Mouse (Mus musculus): ENCODE data around the gene Btbd11.

DNA sequence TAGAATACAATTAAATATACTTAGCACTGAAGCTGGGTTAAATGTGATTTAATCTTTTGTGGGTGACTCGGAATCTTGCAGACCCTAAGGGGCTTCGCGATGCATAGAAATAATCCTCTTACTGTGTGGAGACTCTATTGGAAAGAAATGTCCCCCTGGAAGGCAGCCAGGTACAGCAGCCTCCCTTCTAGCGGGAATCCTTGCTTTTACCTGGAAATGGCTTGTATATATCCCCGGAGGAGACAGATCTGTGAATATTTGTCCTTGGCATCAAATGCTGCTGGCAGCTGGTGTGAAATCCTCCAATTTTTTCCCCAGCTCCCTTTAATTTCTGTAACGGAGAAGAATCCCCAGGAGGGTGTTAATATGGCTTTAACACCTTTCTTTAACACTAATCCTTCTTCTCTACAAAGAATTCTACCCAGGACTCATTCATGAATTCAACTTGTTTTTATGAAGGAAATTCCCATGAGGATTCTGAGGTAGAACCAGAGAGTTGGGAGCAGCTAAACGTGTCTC lies 146.6 kb downstream of the Btbd11 start:
- TF ChIP-seq USF1 (IDR thresholded peaks at IDR 0.05; ENCODE audit: low read depth, low read length) (no peak), RCOR1 (conservative IDR thresholded peaks at IDR 0.05; ENCODE audit: low read depth, low read length) (no peak), TCF12 (IDR thresholded peaks at IDR 0.05; ENCODE audit: low read depth, low read length) (no peak), POLR2A (IDR thresholded peaks at IDR 0.05; ENCODE audit: low read depth, low read length) (no peak), HCFC1 (IDR thresholded peaks at IDR 0.05; ENCODE audit: low read depth, low read length) (no peak), CHD1 (IDR thresholded peaks at IDR 0.05; ENCODE audit: low read depth, low read length) (no peak), MAX (IDR thresholded peaks at IDR 0.05; ENCODE audit: low read length) (no peak), NELFE (IDR thresholded peaks at IDR 0.05; ENCODE audit: low read depth, low read length) (no peak), MYC (IDR thresholded peaks at IDR 0.05; ENCODE audit: low read depth, low read length) (no peak), USF2 (conservative IDR thresholded peaks at IDR 0.05; ENCODE audit: low read depth, low read length) (no peak), CTCF (conservative IDR thresholded peaks at IDR 0.05 in 1 of 2, IDR thresholded peaks at IDR 0.05 in 1 of 2; ENCODE audit: low read depth in 2 of 2, low read length in 2 of 2) (no peak)

Measured in CH12.LX (cell line).